Mouse (Mus musculus): ENCODE measurements at regions not wholly inside any gene's neighbourhood (a gene's known extent, or its start where the extent isn't known, plus 50 kb on each side); places are given as distances from the start of the nearest gene placed in this dataset.

GRCm38 (mm10) chr8:86428998-86429651, 151.4 kb downstream of the Abcc12 start:
- peak; percentile 67 for DNase-seq

GRCm38 (mm10) chr8:86428131-86428530, 152.4 kb downstream of the Abcc12 start:
- DNase-seq, result peak; percentile 72

- DNase-seq, result peak; percentile 66
Observed at GRCm38 (mm10) chr8:86426056-86426455, 154.4 kb downstream of the Abcc12 start.

- DNase-seq, result peak; percentile 33
Observed at GRCm38 (mm10) chr8:86425382-86425781, 155.1 kb downstream of the Abcc12 start.

- DNase-seq, result peak; percentile 72
Observed at GRCm38 (mm10) chr8:86419059-86419651, 161.3 kb downstream of the Abcc12 start.

GRCm38 (mm10) chr8:86418414-86418981, 162.0 kb downstream of the Abcc12 start:
- peak; percentile 4 for DNase-seq

GRCm38 (mm10) chr8:86415208-86415607, 165.3 kb downstream of the Abcc12 start:
- peak; percentile 10 for DNase-seq

- no peak for DNase-seq
Observed at GRCm38 (mm10) chr8:86411232-86411631, 169.3 kb downstream of the Abcc12 start.

- peak; percentile 4 for DNase-seq
Observed at GRCm38 (mm10) chr8:86406196-86406595, 174.3 kb downstream of the Abcc12 start.

GRCm38 (mm10) chr8:86403434-86403833, 177.1 kb downstream of the Abcc12 start:
- peak; percentile 36 for DNase-seq

- peak; percentile 73 for DNase-seq
Observed at GRCm38 (mm10) chr8:86401946-86402345, 178.5 kb downstream of the Abcc12 start.

GRCm38 (mm10) chr8:86395121-86395520, 185.4 kb downstream of the Abcc12 start:
- DNase-seq, result no peak

- DNase-seq, result peak; percentile 35
Observed at GRCm38 (mm10) chr8:86393835-86394234, 186.7 kb downstream of the Abcc12 start.

- DNase-seq, result peak; percentile 17
Observed at GRCm38 (mm10) chr8:86393374-86393773, 187.1 kb downstream of the Abcc12 start.

- peak; percentile 50 for DNase-seq
Observed at GRCm38 (mm10) chr8:86390715-86391114, 189.8 kb downstream of the Abcc12 start.

GRCm38 (mm10) chr8:86389690-86390671, 190.5 kb downstream of the Abcc12 start:
- peak; percentile 56 for DNase-seq

- peak; percentile 57 for DNase-seq
Observed at GRCm38 (mm10) chr8:86385236-86385635, 195.2 kb downstream of the Abcc12 start.

- peak; percentile 40 for DNase-seq
Observed at GRCm38 (mm10) chr8:86381977-86382376, 198.5 kb downstream of the Abcc12 start.

GRCm38 (mm10) chr8:86368062-86368461, 212.4 kb downstream of the Abcc12 start:
- DNase-seq, result peak; percentile 48

- DNase-seq, result peak; percentile 1
Observed at GRCm38 (mm10) chr8:86366636-86367035, 213.8 kb downstream of the Abcc12 start.

GRCm38 (mm10) chr8:86365726-86366125, 214.8 kb downstream of the Abcc12 start:
- DNase-seq, result peak; percentile 35

- DNase-seq, result peak; percentile 25
Observed at GRCm38 (mm10) chr8:86364898-86365297, 215.6 kb downstream of the Abcc12 start.

- peak; percentile 85 for DNase-seq
Observed at GRCm38 (mm10) chr8:86360283-86360682, 220.2 kb downstream of the Abcc12 start.
